Mouse (Mus musculus) CH12.LX (cell line): ENCODE data around the gene Fam98a.

Experiments used
- CTCF ChIP-seq, 2 experiments: IDR thresholded peaks in 1 of 2; conservative IDR thresholded peaks in 1 of 2; 2 replicates each; pipeline ENCODE4 v1.5.1; 2011 to 2012; ENCODE audit warnings: low read depth in 2 of 2, low read length in 2 of 2, improper control_type of control experiment in 1 of 2, inconsistent platforms in 1 of 2, mild to moderate bottlenecking in 1 of 2, moderate library complexity in 1 of 2
- EP300 ChIP-seq: IDR thresholded peaks from 2 replicates; pipeline ENCODE4 v1.6.1; 2011; ENCODE audit warnings: low read length, improper control_type of control experiment
- GABPA ChIP-seq: IDR thresholded peaks from 2 replicates; pipeline ENCODE4 v1.6.1; 2012; ENCODE audit warnings: low read depth, low read length, improper control_type of control experiment, inconsistent platforms; ENCODE audit not compliant: insufficient replicate concordance
- NELFE ChIP-seq: IDR thresholded peaks from 2 replicates; pipeline ENCODE4 v1.6.1; 2011; ENCODE audit warnings: low read depth, low read length, improper control_type of control experiment
- NRF1 ChIP-seq: IDR thresholded peaks from 2 replicates; pipeline ENCODE4 v1.6.1; 2014; ENCODE audit warnings: low read depth, mild to moderate bottlenecking, inconsistent platforms, low read length, improper control_type of control experiment, moderate library complexity
- POLR2A ChIP-seq: IDR thresholded peaks from 2 replicates; pipeline ENCODE4 v1.6.1; 2011; ENCODE audit warnings: low read depth, mild to moderate bottlenecking, improper control_type of control experiment, low read length
- USF1 ChIP-seq: IDR thresholded peaks from 2 replicates; pipeline ENCODE4 v1.6.1; 2014; ENCODE audit warnings: low read depth, mild to moderate bottlenecking, inconsistent platforms, low read length, improper control_type of control experiment
- ZC3H11A ChIP-seq: IDR thresholded peaks from 2 replicates; pipeline ENCODE4 v1.6.1; 2012; ENCODE audit warnings: low read depth, mild to moderate bottlenecking, inconsistent platforms, low read length, improper control_type of control experiment
- ZMIZ1 ChIP-seq: IDR thresholded peaks from 2 replicates; pipeline ENCODE4 v1.6.1; 2012; ENCODE audit warnings: low read depth, mild to moderate bottlenecking, inconsistent platforms, low read length, improper control_type of control experiment
- ZNF384 ChIP-seq: IDR thresholded peaks from 2 replicates; pipeline ENCODE4 v1.6.1; 2012; ENCODE audit warnings: low read depth, low read length, improper control_type of control experiment, inconsistent platforms

GRCm38 (mm10) chr17:75521236-75521842 lies 30.4 kb downstream of the Fam98a start:
- no peak for TF ChIP-seq POLR2A
- no peak for TF ChIP-seq EP300
- no peak for TF ChIP-seq NRF1
- TF ChIP-seq CTCF (conservative IDR thresholded peaks at IDR 0.05 in 1 of 2, IDR thresholded peaks at IDR 0.05 in 1 of 2; ENCODE audit: low read depth in 2 of 2, low read length in 2 of 2) = no peak
- no peak for TF ChIP-seq GABPA
- TF ChIP-seq ZMIZ1 = no peak
- TF ChIP-seq USF1 = no peak
- TF ChIP-seq ZNF384 = no peak
- no peak for TF ChIP-seq NELFE
- TF ChIP-seq ZC3H11A = no peak
